Mouse (Mus musculus) layer of hippocampus, postnatal 14 days (tissue): ENCODE measurements around the gene Emc7. TPM values are rescaled to one million over a fixed set of nuclear protein-coding genes. Genes with fewer than 3 reads are reported as not detected.
"Not testable (repeated sequence)": the region's sequence is repeated elsewhere in the genome, so short reads cannot be mapped to it uniquely, and the experiment has no call there.

Experiments used
- DNase-seq, 2 experiments: peaks; one replicate each; pipeline ENCODE4 v3.0.0; 2021 to 2022; ENCODE audit warnings: low spot score in 2 of 2, mixed read lengths in 1 of 2
- long read RNA-seq, 2 experiments: library from polyadenylated mRNA; stranded (forward); transcript quantifications; one replicate each; pipeline ENCODE4 v2.0.0; 2021
- total RNA-seq, 2 experiments: library from RNA; stranded (reverse); gene quantifications; 2 replicates each; pipeline ENCODE4 v1.2.3; 2021

The Emc7 gene
- total RNA-seq, result 10 to 100 TPM; 38.8 to 39.6 TPM
- long read RNA-seq, experiment 1, full-length matches to known transcripts, result 65 of 74 reads
- long read RNA-seq, experiment 1, partial matches to known transcripts, result 2 of 74 reads
- long read RNA-seq, experiment 1, other reads (novel, unspliced or antisense), result 7 of 74 reads
- long read RNA-seq, experiment 2, full-length matches to known transcripts, result 122 of 132 reads
- long read RNA-seq, experiment 2, partial matches to known transcripts, result 0 of 132 reads
- long read RNA-seq, experiment 2, other reads (novel, unspliced or antisense), result 10 of 132 reads

DNA sequence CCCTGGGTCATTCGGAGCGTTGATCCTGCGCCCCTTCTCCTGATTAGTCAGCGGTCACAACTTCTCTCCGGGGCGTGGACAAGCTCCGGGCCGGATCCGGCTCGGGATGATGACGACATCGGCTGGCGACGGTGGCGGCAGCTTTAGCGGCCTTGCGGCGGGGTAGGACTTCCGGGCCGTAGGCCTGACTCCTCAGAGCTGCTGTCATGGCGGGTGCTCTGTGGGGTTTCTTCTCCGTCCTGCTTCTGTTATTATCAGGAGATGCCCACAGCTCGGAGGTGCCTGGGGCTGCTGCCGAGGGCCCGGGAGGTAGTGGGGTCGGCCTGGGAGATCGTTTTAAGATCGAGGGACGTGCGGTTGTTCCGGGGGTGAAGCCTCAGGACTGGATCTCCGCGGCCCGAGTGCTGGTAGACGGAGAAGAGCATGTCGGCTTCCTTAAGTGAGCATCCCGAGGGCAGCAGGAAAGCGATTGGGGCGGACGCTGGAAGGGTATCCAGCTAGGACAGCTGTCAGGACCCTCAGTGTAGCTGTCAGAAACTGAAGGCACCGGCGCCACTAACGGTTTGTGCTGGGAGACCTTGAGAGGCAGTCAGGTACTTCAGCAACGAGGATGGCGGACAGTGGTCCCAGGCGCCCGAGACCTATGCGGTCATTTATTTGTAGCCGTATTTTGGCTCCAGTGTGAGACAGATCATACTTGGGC lies at the start of gene Emc7:
TSS of gene Emc7 (plus strand) at position 136 of the 703 bp plus-strand sequence.
- peak; percentile 96 for DNase-seq

DNA sequence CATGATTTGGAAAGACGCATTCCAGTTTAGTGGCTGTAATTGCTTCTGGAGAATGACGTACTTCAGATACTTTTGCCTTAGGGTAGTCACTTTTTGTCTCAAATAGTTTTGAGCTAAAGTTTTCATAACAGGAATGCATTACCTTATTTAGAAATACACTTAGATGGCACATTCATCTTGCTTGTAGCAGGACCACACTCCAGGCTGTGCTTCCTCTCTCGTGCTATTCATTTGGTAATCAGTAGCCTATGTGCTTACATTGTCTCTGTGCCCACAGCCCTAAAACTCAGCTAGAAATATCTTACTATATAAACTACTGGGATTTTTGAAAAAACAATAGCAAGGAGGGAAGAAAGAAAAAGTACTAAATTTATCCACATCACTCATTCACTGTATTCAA lies 47.8 kb upstream of the Emc7 start:
- no peak for DNase-seq

- DNase-seq, result no peak
Measured at GRCm38 (mm10) chr2:112425308-112425707, 29.5 kb upstream of the Emc7 start.

DNA sequence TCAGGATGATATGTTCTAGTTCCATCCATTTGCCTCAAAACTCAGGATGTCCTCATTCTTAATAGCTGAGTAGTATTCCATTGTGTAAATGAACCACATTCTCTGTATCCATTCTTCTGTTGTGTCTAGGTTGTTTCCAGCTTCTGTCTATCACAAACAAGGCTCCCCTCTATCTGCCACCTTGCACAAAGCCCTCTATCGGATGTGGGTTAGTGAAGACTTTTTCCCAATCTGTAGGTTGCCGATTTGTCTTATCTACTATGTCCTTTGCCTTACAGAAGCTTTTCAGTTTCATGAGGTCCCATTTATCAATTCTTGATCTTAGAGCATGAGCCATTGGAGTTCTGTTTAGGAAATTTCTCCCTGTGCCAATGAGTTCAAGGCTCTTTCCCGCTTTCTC lies 26.3 kb upstream of the Emc7 start:
- not testable (repeated sequence) for DNase-seq

DNA sequence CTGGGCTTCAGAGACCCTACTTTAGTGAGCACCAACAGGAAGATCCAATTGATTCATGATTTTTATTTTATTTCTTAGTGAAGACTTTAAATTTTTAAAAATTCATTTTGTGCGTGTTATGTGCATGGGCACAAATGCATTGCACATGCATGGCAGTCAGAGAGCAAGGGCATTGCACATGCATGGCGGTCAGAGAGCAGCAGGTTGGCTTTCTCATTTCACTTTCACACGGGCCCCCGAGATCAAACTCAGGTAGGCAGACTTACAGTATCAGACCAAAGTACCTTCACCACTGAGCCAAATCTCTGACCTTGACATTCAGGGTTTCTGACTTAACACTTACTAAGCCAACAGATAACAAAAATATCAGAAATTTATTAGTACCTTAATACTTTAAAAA lies 25.1 kb upstream of the Emc7 start:
- no peak for DNase-seq

DNA sequence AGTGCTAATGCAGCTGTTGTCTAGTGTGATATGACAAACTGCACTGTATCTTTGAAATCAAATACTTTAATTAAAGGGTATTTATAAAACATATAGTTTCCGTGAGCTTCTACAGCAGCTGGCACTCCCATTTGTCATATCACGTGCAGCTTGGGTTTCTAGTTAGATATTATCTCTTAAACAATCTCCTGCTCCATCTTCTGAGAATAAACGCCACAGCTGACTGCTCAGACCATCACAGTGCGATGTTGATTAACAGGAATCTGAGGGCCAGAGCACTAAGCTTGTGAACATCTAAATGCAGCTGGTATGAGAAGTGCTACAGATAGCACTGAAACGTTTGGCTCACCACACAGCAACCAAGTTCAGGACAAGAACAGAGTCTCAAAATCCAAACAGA lies 24.4 kb upstream of the Emc7 start:
- no peak for DNase-seq

GRCm38 (mm10) chr2:112432523-112432922 lies 22.3 kb upstream of the Emc7 start:
- DNase-seq, result no peak

DNA sequence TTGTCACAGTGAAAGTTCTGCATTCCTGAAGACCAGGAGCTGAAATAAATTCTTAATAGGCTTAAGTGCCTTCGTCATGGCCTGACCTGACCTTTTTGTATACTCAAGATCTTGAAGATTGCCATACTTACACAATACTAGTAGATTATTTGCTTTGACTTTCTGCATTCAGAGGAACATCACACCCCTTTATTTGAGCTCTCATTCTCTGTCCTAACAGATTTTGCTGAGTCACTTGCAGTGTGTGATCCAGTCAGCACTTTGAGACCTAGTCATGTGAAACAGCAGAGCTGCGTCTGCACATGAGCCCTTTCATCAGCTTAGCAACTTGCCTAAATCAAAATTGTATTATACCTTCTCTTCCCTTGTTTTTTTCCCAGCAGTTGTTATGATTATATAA lies 21.4 kb upstream of the Emc7 start:
- DNase-seq, result no peak

DNA sequence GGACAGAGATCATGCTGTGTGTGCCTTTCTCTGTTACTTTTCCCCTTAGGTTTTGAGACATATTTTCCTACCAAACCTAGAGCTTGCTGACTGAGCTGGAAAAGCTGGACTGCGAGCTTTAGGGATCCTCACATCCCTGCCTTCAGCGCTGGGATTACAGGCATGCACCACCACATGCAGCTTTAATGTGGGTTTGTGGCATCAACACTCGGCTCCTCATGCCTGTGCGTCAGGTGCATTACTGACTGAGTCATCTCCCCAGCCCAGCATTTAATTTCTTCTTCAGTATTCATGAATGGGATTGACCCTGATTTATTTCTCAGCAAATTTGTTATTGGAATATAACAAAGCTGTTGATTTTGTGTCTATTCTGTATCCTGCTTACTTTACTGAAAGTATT lies 18.5 kb upstream of the Emc7 start:
- DNase-seq, result no peak

- no peak for DNase-seq
Measured at GRCm38 (mm10) chr2:112437589-112437988, 17.2 kb upstream of the Emc7 start.

DNA sequence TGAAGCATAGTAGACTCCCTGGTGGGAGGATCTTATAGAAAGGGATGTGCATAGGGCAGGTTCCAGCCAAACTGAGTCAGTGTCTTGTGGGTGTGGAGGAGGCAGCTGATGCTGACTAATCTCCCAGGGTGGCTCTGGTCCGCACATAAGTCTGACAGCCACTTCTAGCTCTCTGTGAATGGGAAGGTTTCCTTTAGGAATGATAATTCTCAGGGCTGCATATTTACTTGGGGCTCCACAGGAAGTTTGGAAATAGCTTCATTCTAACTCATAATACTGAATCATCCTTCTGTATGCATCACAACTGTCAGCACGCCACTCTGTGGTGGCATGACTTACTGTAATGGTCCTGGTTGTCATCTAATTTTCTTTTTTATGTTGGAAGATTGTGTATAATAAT lies 11.3 kb upstream of the Emc7 start:
- no peak for DNase-seq

- no peak for DNase-seq
Measured at GRCm38 (mm10) chr2:112445511-112445910, 9.3 kb upstream of the Emc7 start.

DNA sequence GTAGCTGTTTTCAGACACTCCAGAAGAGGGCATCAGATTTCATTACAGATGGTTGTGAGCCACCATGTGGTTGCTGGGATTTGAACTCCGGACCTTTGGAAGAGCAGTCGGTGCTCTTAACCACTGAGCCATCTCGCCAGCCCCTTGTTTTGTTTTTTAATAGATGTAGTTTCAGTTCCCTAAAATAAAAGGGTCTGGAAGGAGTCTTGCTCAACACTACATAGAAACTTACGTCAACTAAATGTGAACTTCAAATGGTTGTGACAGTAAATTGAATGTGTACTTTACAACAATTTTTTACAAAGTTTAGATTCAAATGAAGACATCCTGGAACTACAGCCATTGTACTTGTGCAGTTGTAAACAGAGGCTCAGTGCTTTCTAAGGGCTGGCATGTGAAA lies 6.8 kb upstream of the Emc7 start:
- not testable (repeated sequence) for DNase-seq

DNA sequence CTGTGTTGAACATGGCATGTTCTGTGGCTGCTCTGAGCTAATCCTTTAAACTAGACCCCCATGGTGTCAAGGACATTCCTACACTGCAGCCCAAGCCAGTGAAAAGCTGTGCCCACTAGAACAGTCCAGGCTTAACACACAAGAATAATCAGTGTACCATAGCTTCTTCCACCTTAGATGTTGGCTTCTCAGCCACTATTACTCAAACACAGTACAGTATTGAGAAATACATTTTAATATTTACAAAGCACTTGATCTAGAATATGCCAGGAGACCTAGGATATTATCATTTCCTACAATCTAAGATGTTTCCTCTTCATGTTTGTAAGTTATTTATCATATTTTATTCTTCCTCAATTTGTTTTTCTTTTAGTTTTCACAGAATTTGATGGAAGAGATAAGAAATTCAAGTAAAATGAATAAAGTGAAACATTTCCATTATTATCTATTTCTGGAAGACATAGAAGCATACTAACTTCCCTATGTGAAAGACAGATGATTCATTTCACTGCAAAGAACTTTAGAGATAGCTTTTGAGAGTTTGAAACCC lies 6.2 kb upstream of the Emc7 start:
- DNase-seq, result no peak

GRCm38 (mm10) chr2:112449597-112450296 lies 5.0 kb upstream of the Emc7 start:
- peak in 1 of 2 experiments; percentile 22 for DNase-seq

- DNase-seq, result not testable (repeated sequence)
Measured at GRCm38 (mm10) chr2:112452513-112452912, 2.3 kb upstream of the Emc7 start.

DNA sequence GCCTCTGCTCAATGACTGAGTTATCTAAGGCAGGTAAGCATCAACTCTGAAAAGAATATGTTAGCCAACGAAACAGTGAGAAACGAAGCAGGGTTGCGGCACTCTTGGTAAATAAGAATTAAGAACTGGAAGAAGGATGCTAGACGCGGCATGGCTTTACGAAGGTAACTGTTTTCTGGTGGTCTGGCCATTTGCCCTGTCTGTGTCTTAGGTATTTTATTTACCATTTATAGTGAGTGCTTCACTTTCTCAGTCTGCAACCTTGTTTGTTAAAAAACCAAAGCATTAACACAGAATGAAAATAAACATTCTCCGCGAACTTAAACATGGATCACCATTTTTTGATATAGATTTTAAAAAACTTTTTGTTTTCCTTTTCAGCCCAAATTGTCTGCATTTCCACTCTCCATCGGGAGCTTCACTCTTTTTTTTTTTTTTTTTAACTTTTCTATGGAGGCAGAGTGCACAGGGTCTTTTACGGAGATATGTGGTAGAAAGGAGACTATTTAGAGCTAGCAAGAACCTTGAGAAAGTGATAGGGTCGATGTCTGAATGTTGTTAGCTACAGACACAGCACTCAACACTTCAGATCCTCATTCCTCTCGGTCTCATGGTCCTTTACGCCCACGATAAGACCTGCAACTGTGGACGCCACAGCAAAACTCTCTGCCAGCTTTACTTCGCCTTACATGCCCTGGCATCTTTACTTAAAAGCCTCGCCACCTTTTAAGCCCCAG lies 504 bp upstream of the Emc7 start:
- DNase-seq, result no peak

DNA sequence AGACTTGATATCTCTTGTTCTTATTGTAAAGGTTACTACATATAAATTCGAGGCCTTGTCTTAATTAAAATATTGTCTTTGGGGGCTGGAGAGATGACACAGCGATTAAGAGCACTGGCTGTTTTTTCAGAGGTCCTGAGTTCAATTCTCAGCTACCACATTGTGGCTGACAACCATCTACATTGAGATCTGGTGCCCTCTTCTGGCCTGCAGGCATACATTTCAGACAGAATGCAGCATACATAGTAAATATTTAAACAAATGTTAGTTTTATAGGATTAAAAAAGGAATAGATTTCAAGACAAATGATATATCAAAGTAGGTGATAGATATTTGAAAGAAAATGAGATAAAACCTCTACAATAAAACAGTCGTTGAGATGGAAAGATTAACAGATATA lies 5.8 kb downstream of the Emc7 start:
- no peak for DNase-seq

DNA sequence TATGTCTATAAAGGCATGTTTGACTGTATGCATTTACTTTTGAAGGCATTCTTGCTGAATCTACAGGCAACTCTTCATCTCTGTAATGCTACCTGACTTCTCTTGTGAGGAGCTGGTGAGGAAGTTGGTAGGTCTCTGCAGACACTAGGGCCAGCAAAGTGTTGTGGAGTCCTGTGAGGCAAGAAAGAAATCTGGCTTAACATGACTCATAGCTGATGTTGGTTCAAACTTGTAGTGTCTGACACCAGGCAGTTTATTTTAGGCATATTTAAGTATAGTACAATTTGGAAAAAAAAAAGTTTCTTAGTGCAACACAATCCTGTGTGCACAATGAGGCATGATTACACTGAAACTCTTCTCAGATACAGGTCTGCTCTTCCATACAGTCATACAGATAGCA lies 14.7 kb downstream of the Emc7 start:
- no peak for DNase-seq

- no peak for DNase-seq
Measured at GRCm38 (mm10) chr2:112470961-112471381, 16.2 kb downstream of the Emc7 start.

DNA sequence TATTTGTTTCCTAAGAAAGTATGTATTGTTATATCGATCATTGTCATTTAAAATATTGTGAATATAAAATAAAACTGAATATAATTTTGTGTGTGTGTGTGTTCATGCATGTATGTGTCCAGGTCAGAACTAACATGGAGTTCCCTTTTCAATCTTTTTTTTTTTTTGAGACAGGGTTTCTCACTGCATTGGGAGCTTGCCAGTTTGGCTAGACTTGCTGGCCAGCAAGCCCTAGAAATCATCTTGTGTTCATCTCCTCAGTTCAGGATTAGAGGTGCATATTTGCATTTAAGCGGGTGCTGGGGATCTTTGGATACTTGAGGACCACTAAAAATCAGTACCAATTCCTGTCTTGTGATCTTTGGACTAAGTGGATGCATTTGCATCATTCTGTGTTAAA lies 17.3 kb downstream of the Emc7 start:
- no peak for DNase-seq
